Mouse (Mus musculus): ENCODE measurements around the gene Gm4737.
A peak's percentile ranks its signal among the peaks of the same experiment; 100 is the strongest.
"Not testable (repeated sequence)": the region's sequence is repeated elsewhere in the genome, so short reads cannot be mapped to it uniquely, and the experiment has no call there.

Gene Gm4737

DNA sequence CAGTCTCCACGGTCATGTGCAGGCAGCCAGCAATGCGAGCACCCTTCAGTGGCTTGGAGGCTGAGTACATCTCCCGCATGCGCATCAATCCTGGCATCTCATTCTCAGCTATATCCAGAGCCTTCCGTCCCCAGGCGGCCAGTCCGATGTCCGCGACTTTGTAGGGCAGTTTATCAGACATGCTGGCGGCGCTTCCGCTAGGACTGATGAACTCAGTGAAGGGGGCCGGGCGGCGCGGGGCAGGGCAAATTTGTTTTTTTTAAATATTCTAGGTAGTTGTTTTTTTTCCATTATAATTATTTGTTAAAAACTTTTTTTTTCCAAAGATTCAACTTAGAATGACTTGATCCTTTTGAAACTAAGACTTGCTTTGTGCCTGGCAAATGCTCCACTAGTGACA is at the start of gene Gm4737:
Gm4737 (minus strand) TSS at position 246 of the 400 bp plus-strand sequence.
- not testable (repeated sequence) for DNase-seq (ENCODE audit: low read depth, low spot score)

DNA sequence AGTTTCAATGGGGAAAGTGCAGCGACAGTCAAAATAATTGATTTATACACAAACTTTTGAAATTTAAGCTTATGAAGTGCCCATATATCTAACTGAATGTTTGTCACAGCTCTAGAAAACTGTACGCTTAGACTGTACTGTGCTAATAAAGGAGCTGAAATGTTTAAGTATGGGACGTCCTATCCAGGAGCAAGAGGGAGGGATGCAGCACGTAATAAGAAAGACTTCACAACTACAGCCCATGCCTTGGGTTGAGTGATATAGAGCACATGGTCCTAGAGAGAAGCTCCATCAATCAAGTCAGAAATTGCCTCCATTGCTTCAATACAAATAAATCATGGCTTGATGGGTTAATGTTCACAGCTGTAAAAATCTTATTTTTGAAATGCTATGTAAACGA is 40.9 kb upstream of the Gm4737 start:
- no peak for DNase-seq (ENCODE audit: low read depth, low spot score)

DNA sequence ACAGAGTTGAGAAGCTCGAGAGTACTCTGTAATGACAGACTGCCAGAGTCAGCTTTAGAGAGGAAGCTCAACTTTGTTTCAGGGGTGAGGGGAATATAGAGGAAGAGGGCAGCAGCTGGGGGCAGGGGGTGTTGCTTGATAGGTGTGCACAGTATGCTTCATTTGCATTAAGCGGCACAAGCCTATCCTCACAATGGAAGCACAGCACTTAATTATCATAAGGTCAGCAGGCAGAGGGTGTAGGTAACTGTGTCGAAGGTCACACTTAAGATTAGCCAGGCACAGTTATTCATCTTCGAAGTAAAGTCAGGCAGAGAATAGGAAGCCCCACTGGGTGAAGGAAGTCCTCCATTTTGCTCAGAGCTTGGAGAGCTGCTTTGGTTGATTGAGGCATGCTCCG is 28.2 kb upstream of the Gm4737 start:
- DNase-seq (ENCODE audit: low read depth, low spot score) = no peak

DNA sequence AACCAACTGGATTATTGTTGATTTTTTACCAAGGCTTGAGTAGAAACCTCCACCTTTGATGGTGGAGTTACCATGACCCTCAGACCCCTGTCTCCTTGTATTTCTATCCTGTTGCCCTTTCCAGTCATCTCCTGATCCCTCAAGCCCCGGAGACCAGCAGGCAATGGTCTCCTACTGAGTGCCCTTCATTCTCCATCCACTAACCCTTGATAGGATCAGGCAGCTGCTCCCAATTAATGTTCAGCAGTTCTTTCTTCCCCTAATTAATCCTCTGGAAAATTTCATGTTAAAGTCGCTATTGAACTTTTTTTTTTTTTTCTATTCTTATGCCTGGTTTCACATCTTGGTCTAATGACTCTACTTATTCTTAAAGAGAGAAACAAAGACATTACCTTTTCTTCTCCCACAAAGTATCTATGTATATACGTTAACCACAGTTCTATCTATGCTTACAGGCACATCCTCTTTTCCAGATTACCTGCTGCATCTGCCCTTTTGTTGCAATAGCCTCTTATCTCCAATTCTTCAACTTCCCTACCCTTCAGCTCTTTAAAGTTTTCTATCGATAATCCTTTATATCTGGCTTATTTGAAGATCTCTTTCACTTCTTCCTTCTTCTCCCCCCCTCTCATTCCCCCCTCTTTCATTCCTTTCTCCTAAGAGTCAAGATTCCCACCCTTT is 23.4 kb upstream of the Gm4737 start:
- DNase-seq (ENCODE audit: low read depth, low spot score) = no peak

DNA sequence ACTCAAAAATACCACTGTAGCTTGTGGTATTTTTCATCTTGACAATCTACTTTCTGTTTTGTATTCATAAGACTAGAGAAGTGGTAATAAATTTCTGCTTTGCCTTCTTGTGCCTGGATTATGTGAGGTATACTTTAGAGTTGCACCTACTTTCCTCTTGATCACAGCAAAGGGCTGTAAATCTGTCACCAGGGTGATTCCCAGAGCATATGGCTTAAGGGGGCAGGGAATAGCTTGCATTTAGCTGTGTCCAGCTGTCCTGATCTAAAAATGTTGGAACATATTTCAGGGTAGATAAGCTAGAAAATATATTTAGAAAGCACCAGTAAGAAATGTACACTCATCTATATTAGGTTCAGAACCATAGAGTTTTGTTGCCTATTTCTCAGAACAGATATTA is 18.2 kb upstream of the Gm4737 start:
- no peak for DNase-seq (ENCODE audit: low read depth, low spot score)

DNA sequence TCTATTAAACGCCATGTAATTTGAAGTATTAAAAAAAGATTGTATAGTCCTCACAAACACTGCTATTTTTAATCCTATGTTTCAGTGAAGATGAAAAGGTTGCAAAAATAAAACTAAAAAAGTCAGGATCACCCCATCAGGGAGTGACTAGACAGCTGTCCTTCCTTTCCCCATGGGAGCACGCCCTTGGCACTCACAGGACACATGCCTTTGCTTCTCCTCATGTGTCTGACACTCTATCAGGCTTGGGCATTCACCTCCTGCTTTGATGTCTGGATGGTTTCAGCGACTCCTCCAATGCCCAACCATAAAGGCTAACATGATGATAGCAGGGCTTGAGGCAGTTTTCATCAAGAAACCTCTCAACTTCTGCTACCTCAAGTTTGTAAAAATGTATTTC is 12.1 kb upstream of the Gm4737 start:
- no peak for DNase-seq (ENCODE audit: low read depth, low spot score)

DNA sequence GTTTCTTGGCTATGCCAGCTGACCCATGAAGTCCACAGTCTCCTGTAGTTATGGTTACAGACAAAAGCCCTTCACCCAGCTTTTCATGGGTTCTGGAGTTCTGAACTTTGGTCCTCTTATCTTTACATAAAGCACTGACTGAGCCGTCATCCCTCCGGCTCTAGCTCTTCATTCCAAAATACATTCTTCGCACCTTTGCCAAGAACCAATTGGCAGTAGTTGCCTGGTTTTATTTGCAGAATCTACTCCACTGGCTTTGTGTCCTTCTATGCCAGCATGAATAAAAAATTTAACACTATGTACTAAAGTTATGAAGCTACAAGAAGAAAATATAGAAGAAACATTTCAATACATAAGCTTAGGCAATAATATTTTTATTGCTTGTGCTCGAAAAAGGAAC is 10.4 kb upstream of the Gm4737 start:
- DNase-seq (ENCODE audit: low read depth, low spot score) = no peak

DNA sequence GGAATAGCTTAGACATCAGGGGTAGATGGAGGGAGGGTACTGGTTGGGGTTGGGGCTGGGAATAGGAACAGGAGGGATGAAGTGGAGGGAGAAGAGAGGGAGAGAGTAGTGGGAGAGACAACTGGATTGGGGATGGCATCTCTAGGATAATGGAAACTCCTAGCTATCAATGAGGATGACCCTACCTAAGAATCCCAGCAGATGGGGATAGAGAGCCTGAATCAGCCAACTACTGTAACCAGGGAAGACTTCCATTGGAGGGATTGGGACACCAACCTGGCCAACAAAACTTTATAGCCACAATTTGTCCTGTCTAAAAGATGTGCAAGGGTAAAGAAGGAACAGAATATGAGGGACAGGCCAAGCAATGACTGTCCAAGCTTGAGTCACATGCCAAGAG is 3.7 kb downstream of the Gm4737 start:
- DNase-seq (ENCODE audit: low read depth, low spot score) = no peak

DNA sequence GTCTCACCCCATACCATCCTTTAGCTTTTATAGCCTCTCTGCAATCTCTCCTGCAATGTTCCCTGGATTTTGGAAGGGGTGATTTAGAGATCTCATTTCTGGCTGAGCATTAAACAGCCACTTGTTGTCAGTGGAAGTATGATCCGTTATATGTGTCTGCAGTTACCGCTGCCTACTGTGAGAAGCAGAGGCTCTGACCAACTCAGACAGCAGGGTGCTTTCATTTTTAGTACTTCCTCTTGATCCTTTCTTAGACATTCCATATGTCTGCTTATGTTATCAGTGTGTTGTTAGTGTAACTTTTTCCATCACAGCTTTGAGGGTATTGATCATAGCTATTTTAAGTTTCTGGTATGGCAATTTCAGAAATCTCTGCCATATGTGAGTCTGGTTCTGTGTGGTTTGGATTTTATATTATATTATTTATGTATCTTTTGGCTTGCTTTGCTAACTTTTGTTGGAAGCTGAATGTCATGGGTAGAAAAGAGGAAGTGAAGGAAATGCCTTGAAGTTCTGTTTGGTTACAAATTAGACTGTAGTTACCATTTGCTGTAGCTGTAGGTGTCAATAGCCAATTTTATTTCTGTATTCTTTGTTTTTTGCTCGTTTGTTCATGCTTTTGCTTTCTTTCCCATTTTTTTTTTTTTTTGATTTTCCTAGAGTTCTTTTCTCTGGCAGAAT is 6.1 kb downstream of the Gm4737 start:
- no peak for DNase-seq (ENCODE audit: low read depth, low spot score)

DNA sequence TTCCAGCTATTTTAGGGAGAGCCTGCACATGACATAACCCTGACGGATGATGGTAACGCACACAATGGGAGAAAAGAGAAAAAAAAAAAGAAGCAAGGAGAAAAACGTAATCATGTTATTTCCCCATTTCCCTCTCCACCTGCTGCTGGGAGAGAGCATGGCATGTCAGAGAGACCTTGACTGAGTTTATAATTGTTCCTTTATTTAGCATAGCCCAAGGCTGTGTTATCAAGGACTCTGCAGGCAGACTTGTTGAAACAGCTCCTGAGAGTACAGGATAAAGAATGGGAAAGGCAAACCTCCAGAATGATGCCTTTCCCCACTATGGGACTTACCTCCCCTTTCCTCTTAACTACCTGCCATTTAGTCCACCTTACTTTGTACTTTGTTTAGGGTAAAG is 7.9 kb downstream of the Gm4737 start:
- no peak for DNase-seq (ENCODE audit: low read depth, low spot score)

DNA sequence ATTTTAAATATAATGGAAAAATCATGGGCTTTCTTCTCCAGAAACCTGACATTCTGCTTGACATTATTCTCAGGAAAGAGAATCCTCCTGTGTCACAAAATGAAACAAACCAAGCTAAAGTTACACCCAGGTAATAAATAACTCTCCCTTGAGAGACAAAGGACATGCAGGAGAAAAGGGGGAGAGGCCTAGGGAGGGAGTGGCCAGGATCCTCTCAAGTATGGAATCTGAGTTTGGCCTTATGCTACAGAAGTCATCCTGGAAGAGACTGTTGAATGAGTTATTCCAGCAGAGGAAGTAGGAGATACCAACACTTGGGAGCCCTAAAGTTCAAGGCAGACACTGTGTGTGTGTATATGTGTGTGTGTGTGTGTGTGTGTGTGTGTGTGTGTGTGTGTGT is 32.6 kb downstream of the Gm4737 start:
- DNase-seq (ENCODE audit: low read depth, low spot score) = no peak

DNA sequence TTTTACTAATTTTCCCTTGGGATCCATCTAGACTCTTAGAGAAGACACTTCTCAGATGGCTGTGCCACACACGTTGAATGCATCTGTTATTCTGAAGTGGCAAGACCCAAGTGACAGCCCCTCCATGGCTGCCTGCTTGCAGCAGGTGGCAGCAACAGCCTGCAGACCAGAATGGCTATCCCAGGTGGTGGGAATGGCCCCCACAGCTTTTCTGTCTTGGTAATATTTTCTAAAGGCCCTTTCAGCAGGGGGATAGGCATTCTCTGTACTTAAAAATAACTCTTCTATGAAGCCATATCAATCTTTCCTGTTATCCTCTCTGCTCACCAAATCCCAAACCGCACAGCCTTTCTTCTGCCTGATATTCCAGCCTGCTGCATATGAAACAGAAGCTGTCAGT is 33.5 kb downstream of the Gm4737 start:
- peak; percentile 19 for DNase-seq (ENCODE audit: low read depth, low spot score)

DNA sequence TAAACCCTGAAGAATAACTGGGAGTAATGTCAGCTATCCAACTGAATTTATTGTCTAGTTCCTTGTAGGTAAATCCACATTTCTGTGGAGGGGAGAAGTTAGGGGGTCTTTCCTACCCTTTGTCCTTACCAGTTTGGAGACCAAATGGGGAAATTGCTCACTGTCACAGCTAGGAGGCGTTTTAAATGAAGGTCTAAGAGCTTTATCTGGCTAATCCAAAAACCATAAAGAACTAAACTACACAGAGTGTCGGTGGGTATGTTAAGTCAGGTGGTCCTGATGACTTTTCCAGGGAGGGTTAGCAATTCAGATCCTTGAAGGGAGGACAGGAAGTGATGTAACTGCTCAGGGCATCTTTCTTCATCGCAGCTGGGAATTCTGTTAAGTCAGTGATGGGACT is 34.3 kb downstream of the Gm4737 start:
- no peak for DNase-seq (ENCODE audit: low read depth, low spot score)

DNA sequence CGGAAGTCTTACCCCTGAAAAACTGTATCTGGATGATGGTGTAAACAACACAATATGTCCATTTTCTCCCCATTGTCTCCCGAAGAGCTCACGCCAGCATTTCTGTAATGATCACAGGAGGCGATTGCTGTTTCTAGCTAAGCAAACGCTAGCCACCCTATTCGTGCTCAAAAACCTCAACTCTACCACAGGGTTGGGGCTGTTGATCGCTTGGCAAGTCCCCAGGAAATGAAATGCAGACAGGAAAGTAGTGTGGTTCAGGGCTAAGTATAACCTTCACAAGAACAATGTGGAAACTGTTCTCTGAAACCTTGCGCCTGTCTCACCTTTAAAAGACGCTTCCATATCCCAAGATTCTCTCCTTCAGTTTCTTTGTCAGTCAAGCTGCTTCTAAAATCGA is 34.9 kb downstream of the Gm4737 start, which contains the start of gene Cd96:
Cd96 (minus strand) TSS at position 232 of the 400 bp plus-strand sequence.
- no peak for DNase-seq (ENCODE audit: low read depth, low spot score)

DNA sequence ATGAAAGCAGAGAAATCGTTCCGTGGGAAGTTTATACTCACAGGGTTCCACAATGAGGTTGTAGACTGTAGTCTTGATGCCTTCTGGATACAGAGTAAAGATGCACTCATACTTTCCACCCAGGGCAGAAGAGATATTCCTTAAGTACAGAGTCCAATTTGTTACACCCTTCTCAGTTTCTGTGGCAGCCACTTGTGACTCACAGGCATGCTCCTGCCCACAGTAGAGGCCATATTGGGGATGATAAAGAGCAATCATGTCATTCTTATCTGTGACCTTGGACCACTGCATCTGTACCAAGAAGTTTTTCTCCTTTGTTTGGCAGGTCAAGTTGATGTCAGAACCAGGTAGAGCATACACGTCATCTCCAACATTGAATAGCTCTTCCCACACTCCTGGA is 37.2 kb downstream of the Gm4737 start:
- no peak for DNase-seq (ENCODE audit: low read depth, low spot score)

DNA sequence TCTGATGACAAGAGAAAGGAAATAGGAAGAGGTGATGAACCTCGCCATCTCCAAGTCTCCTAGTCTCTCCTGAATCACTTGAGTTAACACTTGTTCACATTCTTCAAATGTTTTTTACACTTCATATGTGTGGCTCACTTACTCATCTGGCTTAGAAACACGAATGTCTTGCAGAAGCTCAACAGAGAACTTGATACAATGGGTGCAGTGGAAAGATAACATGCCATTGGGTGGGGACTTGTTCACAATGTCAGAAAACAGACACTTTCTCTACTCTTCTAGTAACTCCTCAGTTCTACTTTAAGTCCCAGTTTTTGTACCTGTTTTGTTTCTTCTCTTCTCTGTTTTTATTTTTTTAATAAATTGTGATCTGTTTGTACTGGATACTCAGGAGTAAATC is 40.1 kb downstream of the Gm4737 start:
- no peak for DNase-seq (ENCODE audit: low read depth, low spot score)

DNA sequence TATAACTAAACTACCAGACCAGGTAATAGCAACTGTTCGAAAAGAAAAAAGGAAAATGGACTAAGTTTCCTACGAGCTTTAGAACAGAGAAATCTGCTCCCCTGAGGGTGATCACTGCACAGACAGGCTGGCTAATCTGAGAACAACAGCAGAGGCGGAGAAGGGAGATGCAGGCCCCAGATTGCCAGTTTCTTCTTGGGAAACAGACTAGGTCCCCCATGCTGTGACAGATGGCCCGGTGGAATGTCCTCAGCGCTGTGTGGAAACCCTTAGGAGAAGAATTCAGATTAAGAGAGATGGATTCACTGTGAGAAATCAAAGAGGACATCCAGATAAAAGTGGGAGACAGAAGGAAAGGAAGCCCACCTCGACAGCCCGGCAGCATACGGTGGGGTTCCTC is 45.3 kb downstream of the Gm4737 start:
- no peak for DNase-seq (ENCODE audit: low read depth, low spot score)

DNA sequence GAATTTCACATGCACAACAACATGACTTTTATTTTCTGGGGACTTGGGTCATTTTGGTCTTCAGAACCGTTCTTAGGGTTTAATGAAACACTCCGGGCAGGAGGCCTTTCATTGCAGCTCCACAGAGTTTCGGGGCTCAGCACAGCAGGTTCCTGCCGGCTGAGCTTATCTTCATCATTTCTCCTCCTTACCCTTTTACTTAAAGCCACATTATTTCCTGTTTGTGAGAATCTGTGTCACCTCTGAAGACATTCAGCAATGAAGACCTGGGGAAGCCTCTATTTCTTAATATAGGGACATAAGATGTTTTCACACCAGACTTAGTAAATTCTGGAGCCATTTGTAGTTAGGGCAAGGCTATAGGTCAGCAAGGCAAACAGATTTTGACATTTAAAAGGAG is 47.4 kb downstream of the Gm4737 start:
- DNase-seq (ENCODE audit: low read depth, low spot score) = no peak

DNA sequence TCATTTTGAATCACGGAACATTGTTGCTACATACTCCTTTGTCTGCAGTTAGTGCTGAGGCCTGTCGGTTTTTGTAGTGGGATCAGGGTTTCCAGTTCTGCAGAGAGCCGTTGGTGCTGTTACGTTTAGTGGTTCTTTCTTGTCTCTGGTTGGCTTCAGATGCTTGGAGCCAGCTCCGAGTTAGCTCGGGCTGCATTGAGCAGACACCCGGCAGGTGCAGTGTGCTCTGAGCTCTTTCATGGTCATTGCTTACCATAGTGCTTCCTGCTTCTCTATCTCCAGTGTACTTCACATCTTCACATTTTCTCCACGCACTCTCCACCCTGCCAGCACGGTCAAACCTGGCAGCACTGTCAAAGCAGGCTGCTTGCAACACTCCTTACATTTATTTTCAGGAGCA is 50.4 kb downstream of the Gm4737 start:
- DNase-seq (ENCODE audit: low read depth, low spot score) = no peak
